Mouse (Mus musculus) megakaryocyte-erythroid progenitor cell, adult 5 weeks (primary cell): Measurements from ENCODE around the gene Ldb1. TPM values are rescaled to one million over a fixed set of nuclear protein-coding genes. Genes with fewer than 3 reads are reported as not detected.

Experiments
- polyA plus RNA-seq: library from polyadenylated mRNA; stranded (reverse); fragments of >175 nt; gene quantifications from 2 replicates; pipeline ENCODE4 v1.2.3, GENCODE M21; 2012

Ldb1 gene
- 582 and 737 TPM in 2 replicates for polyA plus RNA-seq

GRCm38 (mm10) chr19:46044993-46045695 lies at the start of gene Ldb1:
Ldb1 (minus strand) TSS chr19:46045214.

DNA sequence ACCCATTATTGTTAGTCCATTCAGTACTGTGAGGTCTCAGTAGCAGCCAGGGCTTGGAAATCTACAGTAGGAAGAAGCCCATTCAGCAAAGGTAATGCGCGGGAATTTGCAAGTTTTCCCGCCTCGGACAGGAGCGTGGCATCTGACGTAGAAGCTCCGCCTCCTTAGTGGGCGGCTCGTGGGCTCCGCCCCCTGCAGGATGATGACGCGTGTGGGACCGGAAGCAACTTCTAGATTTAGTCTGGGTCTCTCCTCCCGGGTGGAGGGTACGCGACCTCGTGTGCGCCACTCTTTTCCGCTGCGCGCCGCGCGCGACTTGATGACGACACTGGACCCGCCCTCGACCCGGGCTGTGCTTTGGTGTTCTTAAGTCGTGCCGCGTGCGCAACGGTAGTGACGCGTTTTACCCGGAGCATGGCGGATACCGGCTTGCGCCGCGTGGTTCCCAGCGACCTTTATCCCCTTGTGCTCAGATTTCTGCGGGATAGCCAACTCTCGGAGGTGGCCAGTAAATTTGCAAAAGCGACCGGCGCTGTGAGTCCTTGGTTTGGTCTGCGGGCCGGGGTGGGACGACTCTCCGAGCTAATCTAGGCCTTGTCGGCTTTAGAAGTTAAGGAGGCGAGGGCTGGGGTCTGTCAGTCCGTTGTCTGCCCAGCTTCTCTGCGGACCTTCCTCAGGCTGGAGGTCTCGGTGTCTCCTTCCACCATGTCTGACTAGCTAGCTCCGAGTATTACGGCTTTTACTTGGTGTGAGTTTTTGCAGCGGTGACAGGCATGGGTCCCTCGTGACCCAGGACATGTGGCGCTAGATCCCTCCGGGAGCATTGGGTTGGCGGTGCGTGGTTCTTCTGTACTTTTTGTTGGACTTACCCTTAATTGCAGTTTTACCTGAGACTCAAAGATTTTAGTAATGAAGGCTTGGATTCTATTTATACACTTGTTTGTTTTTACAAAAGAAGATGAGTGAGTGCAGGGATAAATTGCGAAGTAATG lies 30.9 kb upstream of the Ldb1 start, which contains the start of gene Nolc1:
TSS of gene Nolc1 (plus strand) at position 248 of the 992 bp plus-strand sequence.

GRCm38 (mm10) chr19:46044271-46044992 lies 582 bp downstream of the Ldb1 start, which contains the start of gene Pprc1:
Pprc1 (plus strand) TSS chr19:46044886.

GRCm38 (mm10) chr19:46003371-46004226 lies 41.4 kb downstream of the Ldb1 start, which contains the start of gene Hps6:
Hps6 (plus strand) TSS chr19:46003508.

DNA sequence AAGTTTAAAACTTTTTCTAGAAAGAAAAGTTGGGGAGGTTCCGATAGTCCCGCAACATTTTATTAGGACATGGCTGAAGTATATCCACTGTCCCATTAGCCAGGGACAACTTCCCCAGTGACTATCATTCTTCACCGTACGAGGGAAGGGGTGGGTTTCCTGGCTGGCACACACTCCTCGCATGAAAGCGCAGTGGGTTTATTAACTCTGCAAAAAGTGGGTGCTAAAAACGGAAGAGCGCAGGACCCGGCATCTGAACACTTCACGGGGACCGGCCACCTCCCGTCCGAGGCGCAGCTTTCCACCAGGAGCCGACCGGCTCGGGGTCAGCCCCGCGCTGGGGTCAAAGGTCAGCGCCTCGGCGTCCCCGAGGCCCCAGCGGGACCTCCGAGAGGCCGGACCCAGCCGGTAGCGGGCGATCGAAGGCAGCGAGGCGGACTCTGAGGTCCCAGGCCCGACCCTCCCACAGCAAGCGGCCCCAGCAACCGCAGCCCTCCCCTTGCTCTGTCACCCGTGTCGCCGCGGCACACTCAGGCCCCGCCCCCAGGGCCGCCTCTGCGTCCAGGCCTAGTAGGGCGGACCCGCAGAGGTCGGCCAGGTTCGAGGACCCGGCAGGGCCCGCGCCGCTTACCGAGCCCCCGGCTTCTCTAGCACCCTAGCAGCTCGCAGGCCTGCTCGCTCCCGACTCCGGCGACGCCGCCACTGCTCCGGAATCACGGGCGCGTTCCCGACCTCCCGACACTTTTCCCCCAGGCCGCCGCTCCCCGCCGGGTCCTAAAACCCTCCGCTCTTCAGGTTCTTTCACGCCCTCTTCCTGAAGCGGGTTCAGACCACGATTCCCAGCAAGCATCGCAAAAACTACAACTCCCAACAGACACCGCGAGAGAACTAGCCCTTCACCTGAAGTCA lies 47.0 kb downstream of the Ldb1 start, which contains the start of gene Armh3:
TSS of gene Armh3 (minus strand) at position 704 of the 909 bp plus-strand sequence.

Other genes with a start within 250 kb of the Ldb1 start
- 0.27 and 0.37 TPM in 2 replicates for gene Kcnip2, start 229.2 kb downstream of the Ldb1 start, polyA plus RNA-seq
- 2.3 and 2.8 TPM in 2 replicates for gene Armh3, start 46.7 kb downstream of the Ldb1 start, polyA plus RNA-seq
- gene Hps6, start 41.7 kb downstream of the Ldb1 start, polyA plus RNA-seq, result 15.6 and 16.4 TPM in 2 replicates
- gene Pprc1, start 328 bp downstream of the Ldb1 start, polyA plus RNA-seq, result 46.1 and 67.5 TPM in 2 replicates
- gene Nolc1, start 30.6 kb upstream of the Ldb1 start, polyA plus RNA-seq, result 97.7 and 126 TPM in 2 replicates
- 0.06 TPM in 1 of 2 replicates, not detected in the other for gene Elovl3, start 86.7 kb upstream of the Ldb1 start, polyA plus RNA-seq
- gene Pitx3, start 103.1 kb upstream of the Ldb1 start, polyA plus RNA-seq, result 0.13 and 0.25 TPM in 2 replicates
- gene Gbf1, start 107.3 kb upstream of the Ldb1 start, polyA plus RNA-seq, result 341 and 366 TPM in 2 replicates